16 mouse cellular contexts compared by ENCODE assay signal in the genomic region with DNA sequence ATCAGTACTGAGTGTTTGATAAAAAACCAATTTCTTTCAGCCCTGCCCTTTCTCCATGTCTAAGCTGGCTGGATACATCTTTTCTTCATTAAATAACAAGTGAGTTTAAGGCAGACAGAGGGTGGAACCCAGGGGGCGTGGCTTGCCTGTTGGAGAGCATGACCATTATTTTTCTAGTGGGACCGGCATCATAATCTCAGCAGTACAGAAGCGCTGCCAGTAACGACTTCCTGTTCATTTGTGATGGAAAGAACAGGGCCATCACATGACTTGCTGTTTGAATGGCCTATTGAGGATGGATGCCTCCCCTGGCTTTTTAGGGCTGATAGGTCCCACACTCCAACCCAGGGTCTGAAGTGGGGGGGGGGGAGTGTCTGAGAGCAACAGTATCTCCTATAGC. TPM values are rescaled to one million over a fixed set of nuclear protein-coding genes. Genes with fewer than 3 reads are reported as not detected.
A peak's percentile ranks its signal among the peaks of the same experiment; 100 is the strongest.
DNase-seq lines count a peak whose midpoint lies in the region; ATAC-seq and TF ChIP-seq lines count a peak whose summit lies in the region.
"Had no signal": no experiment of that assay in that cellular context is flagged by ENCODE, and none has a peak within 500 bp of the region (broad histone marks: within the 10 kb centered on the region; RNA-seq: fewer than 3 reads in every experiment).

No protein-coding gene starts in this region.

- no peak for TF ChIP-seq EP300 in heart, adult 2 months (IDR thresholded peaks at IDR 0.05; ENCODE audit: insufficient read depth, low read depth, low read length)
- 0 out of 2 replicates have a peak, but pooled peaks have one; percentile 44 for TF ChIP-seq EP300 in ES-Bruce4 (IDR thresholded peaks at IDR 0.05; ENCODE audit: insufficient read depth, low read depth, low read length)

- H3K27me3 ChIP-seq in heart, adult 2 months (ENCODE audit: control insufficient read depth, insufficient read depth, low read length) = peaks cover 8% of the 10 kb centered on the region
- peaks cover 42% of the 10 kb centered on the region for H3K27me3 ChIP-seq in heart, embryonic 11.5 days (ENCODE audit: control insufficient read depth, insufficient read depth, low read length)
- H3K27me3 ChIP-seq in ES-Bruce4 (ENCODE audit: control insufficient read depth, insufficient read depth, low read length, poor library complexity, severe bottlenecking) = no peaks in the 10 kb centered on the region
- peaks cover 33% of the 10 kb centered on the region for H3K27me3 ChIP-seq in embryonic facial prominence, embryonic 14.5 days (replicated peaks; ENCODE audit: control insufficient read depth, insufficient read depth, low read length)
- peaks cover 7% of the 10 kb centered on the region for H3K27me3 ChIP-seq in intestine, embryonic 16.5 days (replicated peaks; ENCODE audit: control insufficient read depth, insufficient read depth, low read length)

- H3K27ac ChIP-seq in heart, adult 2 months = no peak overlapping the region
- H3K27ac ChIP-seq in heart, embryonic 11.5 days (ENCODE audit: low read depth, low read length) = no peak overlapping the region
- no peak overlapping the region for H3K27ac ChIP-seq in ES-Bruce4 (ENCODE audit: insufficient read depth, low read length)
- no peak overlapping the region for H3K27ac ChIP-seq in embryonic facial prominence, embryonic 14.5 days (replicated peaks; ENCODE audit: low read depth, low read length)
- no peak overlapping the region for H3K27ac ChIP-seq in intestine, embryonic 16.5 days (ENCODE audit: low read length)
- H3K27ac ChIP-seq: forebrain, embryonic 15.5 days; hindbrain, embryonic 12.5 days; intestine, embryonic 15.5 days; lung, embryonic 15.5 days; neural tube, embryonic 15.5 days had no signal

- H3K9me3 ChIP-seq in heart, embryonic 11.5 days (replicated peaks; ENCODE audit: control insufficient read depth, low read length) = no peaks in the 10 kb centered on the region
- no peaks in the 10 kb centered on the region for H3K9me3 ChIP-seq in ES-Bruce4 (replicated peaks; ENCODE audit: control insufficient read depth, insufficient read depth, low read length, poor library complexity, severe bottlenecking)
- no peaks in the 10 kb centered on the region for H3K9me3 ChIP-seq in embryonic facial prominence, embryonic 14.5 days (ENCODE audit: control insufficient read depth, low read length)
- H3K9me3 ChIP-seq in intestine, embryonic 16.5 days (ENCODE audit: control insufficient read depth, low read length) = no peaks in the 10 kb centered on the region
- H3K9me3 ChIP-seq: forebrain, embryonic 15.5 days; hindbrain, embryonic 12.5 days; intestine, embryonic 15.5 days; lung, embryonic 15.5 days; neural tube, embryonic 15.5 days had no signal

- ATAC-seq in heart, embryonic 11.5 days (replicated peaks; ENCODE audit: insufficient number of reproducible peaks, low FRiP score, low TSS enrichment) = no peak
- no peak for ATAC-seq in embryonic facial prominence, embryonic 14.5 days (ENCODE audit: low read depth)
- ATAC-seq in intestine, embryonic 16.5 days = no peak
- ATAC-seq: forebrain, embryonic 15.5 days; intestine, embryonic 15.5 days had no signal

- no peak overlapping the region for H3K9ac ChIP-seq in heart, adult 2 months (ENCODE audit: low read depth, low read length)
- H3K9ac ChIP-seq in heart, embryonic 11.5 days (ENCODE audit: low read depth, low read length) = no peak overlapping the region
- H3K9ac ChIP-seq in ES-Bruce4 (ENCODE audit: low read depth, poor library complexity, severe bottlenecking) = no peak overlapping the region
- H3K9ac ChIP-seq in embryonic facial prominence, embryonic 14.5 days (ENCODE audit: low read depth, low read length) = no peak overlapping the region
- no peak overlapping the region for H3K9ac ChIP-seq in intestine, embryonic 16.5 days (ENCODE audit: low read depth, low read length)
- H3K9ac ChIP-seq: forebrain, embryonic 15.5 days; hindbrain, embryonic 12.5 days; intestine, embryonic 15.5 days; neural tube, embryonic 15.5 days had no signal

- no peak overlapping the region for H3K4me3 ChIP-seq in heart, adult 2 months
- no peak overlapping the region for H3K4me3 ChIP-seq in heart, embryonic 11.5 days (ENCODE audit: low read depth, low read length)
- H3K4me3 ChIP-seq in ES-Bruce4 (ENCODE audit: low read depth, low read length) = no peak overlapping the region
- no peak overlapping the region for H3K4me3 ChIP-seq in embryonic facial prominence, embryonic 14.5 days (ENCODE audit: low read depth, low read length)
- H3K4me3 ChIP-seq in intestine, embryonic 16.5 days (ENCODE audit: low read length) = no peak overlapping the region
- H3K4me3 ChIP-seq: forebrain, embryonic 15.5 days; hindbrain, embryonic 12.5 days; intestine, embryonic 15.5 days; lung, embryonic 15.5 days; megakaryocyte, embryonic 14.5 days; neural tube, embryonic 15.5 days had no signal

- TF ChIP-seq POLR2A in heart, adult 2 months (IDR thresholded peaks at IDR 0.05; ENCODE audit: insufficient read depth, low read depth, low read length) = no peak
- TF ChIP-seq POLR2A in ES-Bruce4 (IDR thresholded peaks at IDR 0.05; ENCODE audit: insufficient read depth, low read length) = no peak

- WGBS in heart, adult 2 months = 31% methylated on average over 4 of the region's 4 CpGs
- WGBS in heart, embryonic 11.5 days (ENCODE audit: insufficient replicate concordance) = 53% methylated on average over 4 of the region's 4 CpGs
- WGBS in embryonic facial prominence, embryonic 14.5 days = 34% methylated on average over 4 of the region's 4 CpGs
- 33% methylated on average over 4 of the region's 4 CpGs for WGBS in intestine, embryonic 16.5 days

- TF ChIP-seq CTCF in heart, adult 2 months (IDR thresholded peaks at IDR 0.05) = no peak
- TF ChIP-seq CTCF in ES-Bruce4 (IDR thresholded peaks at IDR 0.05; ENCODE audit: low read depth, low read length) = no peak

- no peaks in the 10 kb centered on the region for H3K36me3 ChIP-seq in heart, adult 2 months (ENCODE audit: control insufficient read depth, insufficient read depth, low read length)
- H3K36me3 ChIP-seq in heart, embryonic 11.5 days (ENCODE audit: control insufficient read depth, insufficient read depth, low read length) = no peaks in the 10 kb centered on the region
- peaks cover 28% of the 10 kb centered on the region for H3K36me3 ChIP-seq in ES-Bruce4 (ENCODE audit: control insufficient read depth, insufficient read depth, low read length, poor library complexity, severe bottlenecking)
- H3K36me3 ChIP-seq in embryonic facial prominence, embryonic 14.5 days (ENCODE audit: control insufficient read depth, insufficient read depth, low read length) = no peaks in the 10 kb centered on the region
- no peaks in the 10 kb centered on the region for H3K36me3 ChIP-seq in intestine, embryonic 16.5 days (ENCODE audit: control insufficient read depth, insufficient read depth, low read length)
- H3K36me3 ChIP-seq: forebrain, embryonic 15.5 days; G1E; hindbrain, embryonic 12.5 days had no signal

- H3K4me1 ChIP-seq in heart, adult 2 months (ENCODE audit: control insufficient read depth, insufficient read depth, low read length) = no peaks in the 10 kb centered on the region; the same call in 1 of the 2 replicates
- peaks cover 18% of the 10 kb centered on the region for H3K4me1 ChIP-seq in heart, embryonic 11.5 days (ENCODE audit: control insufficient read depth, insufficient read depth, low read length)
- H3K4me1 ChIP-seq in ES-Bruce4 (ENCODE audit: control insufficient read depth, insufficient read depth, low read length) = peaks cover 10% of the 10 kb centered on the region
- H3K4me1 ChIP-seq in embryonic facial prominence, embryonic 14.5 days (ENCODE audit: control insufficient read depth, insufficient read depth, low read length) = peaks cover 28% of the 10 kb centered on the region
- peaks cover 15% of the 10 kb centered on the region for H3K4me1 ChIP-seq in intestine, embryonic 16.5 days (ENCODE audit: control insufficient read depth, insufficient read depth, low read length)

- H3K79me2 ChIP-seq in heart, adult 2 months (replicated peaks; ENCODE audit: control insufficient read depth, insufficient read depth, low read length) = no peaks in the 10 kb centered on the region

- no peak overlapping the region for H3K4me2 ChIP-seq in heart, embryonic 11.5 days
- H3K4me2 ChIP-seq in embryonic facial prominence, embryonic 14.5 days (ENCODE audit: low read depth, low read length) = no peak overlapping the region
- no peak overlapping the region for H3K4me2 ChIP-seq in intestine, embryonic 16.5 days (ENCODE audit: low read depth, low read length)
- H3K4me2 ChIP-seq: forebrain, embryonic 15.5 days; hindbrain, embryonic 12.5 days; intestine, embryonic 15.5 days; neural tube, embryonic 15.5 days had no signal

- DNase-seq in heart, adult 2 months = peak; percentile 34 to 35
- DNase-seq in embryonic facial prominence, embryonic 14.5 days (ENCODE audit: low spot score) = peak; percentile 57
- peak; percentile 41 to 55 for DNase-seq in heart, postnatal 14 days
- no peak for DNase-seq in left cerebral cortex, postnatal 14 days (ENCODE audit: low spot score in 2 of 2)
- DNase-seq in adrenal gland, postnatal 25 days = no peak
- DNase-seq: cerebellum, postnatal 25 days had no signal

- intact Hi-C loops in heart, adult 2 months (cut with DNase I) = loop anchor here (10.0 kb wide), 1 partner anchor 365 kb away; no protein-coding TSS in a partner anchor
- intact Hi-C loops in heart, postnatal 14 days (cut with DNase I) = loop anchor here (5.0 to 10.0 kb wide), 2 partner anchors 67 to 345 kb away; no protein-coding TSS in a partner anchor
- intact Hi-C loops in left cerebral cortex, postnatal 14 days (cut with DNase I) = loop anchor here (5.0 to 10.0 kb wide), 2 partner anchors 37 to 345 kb away; no protein-coding TSS in a partner anchor

RNA-seq across cellular contexts. Expression of gene Dact2, which starts 4.5 kb away (rescaled TPM):
- total RNA-seq in heart, adult 2 months (2021) = 1 to 10 TPM in 1 of 2 experiments, under 1 TPM in 1; 0.80 to 1.4 TPM
- 0.76 and 1.00 TPM in 2 replicates for polyA plus RNA-seq in heart, adult 2 months (2012; rRNA removed)
- polyA plus RNA-seq in heart, embryonic 11.5 days (2014; fragmentation: Nextera tagmentation; extraction: Ambion mirVana) = 1.8 and 2.7 TPM in 2 replicates
- polyA plus RNA-seq in ES-Bruce4 (2011; ENCODE audit: insufficient read depth, insufficient read length, low read depth, missing spikeins) = 15.8 and 18.2 TPM in 2 replicates
- polyA plus RNA-seq in embryonic facial prominence, embryonic 14.5 days (2014; fragmentation: Nextera tagmentation; extraction: Ambion mirVana) = 3.4 and 4.4 TPM in 2 replicates
- total RNA-seq in heart, postnatal 14 days (2021) = 1 to 10 TPM; 1.9 to 2.5 TPM
- 10 to 100 TPM; 73.7 to 87.9 TPM for total RNA-seq in left cerebral cortex, postnatal 14 days (2021)
- 0.57 and 0.85 TPM in 2 replicates for total RNA-seq in adrenal gland, postnatal 25 days (2021)
- polyA plus RNA-seq in intestine, embryonic 16.5 days (2015; fragmentation: Nextera tagmentation; extraction: Ambion mirVana) = 4.5 and 5.1 TPM in 2 replicates
- total RNA-seq: G1E had no signal
- polyA plus RNA-seq: G1E had no signal

Comparison
In these comparisons a context has a peak if more than half of its experiments do, and no peak if none do; other contexts are left out.
1. DNase-seq: peak in heart, adult 2 months (2 of 2), embryonic facial prominence, embryonic 14.5 days (single experiment) and heart, postnatal 14 days (2 of 2); none in left cerebral cortex, postnatal 14 days (0 of 2) and adrenal gland, postnatal 25 days (single experiment).